Mouse (Mus musculus): ENCODE data around the gene Pfkfb3.

DNA sequence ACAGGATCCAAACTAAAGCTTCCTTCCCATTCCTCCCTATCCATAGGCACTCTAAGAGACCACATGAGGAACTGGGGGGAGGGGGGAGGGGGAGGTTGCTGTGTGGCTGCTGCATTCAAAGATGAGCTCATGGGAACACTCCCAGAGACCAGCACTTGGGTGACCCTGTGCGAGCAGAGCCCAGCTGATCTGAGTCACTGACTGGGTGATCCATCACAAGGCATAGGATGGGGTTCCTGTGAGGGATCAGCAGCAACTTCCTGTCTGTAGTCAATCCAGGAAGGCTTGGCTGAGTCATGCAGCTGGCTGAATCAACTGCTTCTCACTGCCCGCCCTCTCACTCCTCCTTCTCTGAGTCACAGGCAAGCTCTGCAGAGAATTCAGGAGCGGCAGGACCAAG, 124.3 kb downstream of the Pfkfb3 start:
- no peak for TF ChIP-seq CTCF (IDR thresholded peaks at IDR 0.05; ENCODE audit: insufficient read depth, low read depth, low read length)
- no peak for TF ChIP-seq POLR2A (IDR thresholded peaks at IDR 0.05; ENCODE audit: insufficient read depth, low read depth, low read length)
